Mouse (Mus musculus) bone marrow, adult 2 months (tissue): ENCODE measurements around the gene Edn2.

Experiments used
- CTCF ChIP-seq: fragments of 200-500 bp; IDR thresholded peaks from 2 replicates; pipeline ENCODE4 v1.5.1; 2011; ENCODE audit warnings: low read length, control low read depth; ENCODE audit not compliant: control insufficient read depth, insufficient read depth
- POLR2A ChIP-seq: fragments of 200-500 bp; IDR thresholded peaks from 2 replicates; pipeline ENCODE4 v1.6.1; 2011; ENCODE audit warnings: low read depth, mild to moderate bottlenecking, control low read depth, low read length, borderline replicate concordance; ENCODE audit not compliant: control insufficient read depth

DNA sequence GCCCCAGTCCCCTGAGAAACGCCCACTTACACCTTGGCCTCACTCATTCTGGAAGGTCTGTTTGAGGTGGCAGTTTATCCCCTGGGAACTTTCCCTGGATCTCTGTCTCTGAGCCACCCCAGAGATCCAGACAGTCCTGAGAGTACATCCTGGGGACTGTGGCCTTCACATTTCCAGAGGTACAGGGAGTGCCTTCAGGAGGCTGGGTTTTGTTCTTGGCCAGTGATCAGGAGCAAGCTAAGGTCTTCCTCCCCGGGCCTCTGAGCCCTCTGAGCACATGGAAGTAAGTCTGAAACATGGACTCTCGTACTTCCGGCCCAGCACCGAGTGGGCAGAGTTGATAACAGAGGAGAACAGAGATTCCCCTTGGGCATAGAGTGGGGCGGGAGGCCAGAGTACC lies 36.4 kb upstream of the Edn2 start:
- TF ChIP-seq POLR2A = no peak
- TF ChIP-seq CTCF = no peak
